Mouse (Mus musculus): ENCODE measurements around the gene Copz2. TPM values are rescaled to one million over a fixed set of nuclear protein-coding genes. Genes with fewer than 3 reads are reported as not detected.

Copz2 gene
- polyA plus RNA-seq, 1 experiment: 23.9 TPM

- no peak for TF ChIP-seq CTCF (IDR thresholded peaks at IDR 0.05; ENCODE audit: low read depth, low read length)
- no peak for TF ChIP-seq POLR2A (IDR thresholded peaks at IDR 0.05; ENCODE audit: insufficient read depth, low read length)
- no peak for TF ChIP-seq EP300 (IDR thresholded peaks at IDR 0.05; ENCODE audit: insufficient read depth, low read depth, low read length)
- H3K27me3 ChIP-seq (ENCODE audit: control insufficient read depth, insufficient read depth, low read length, poor library complexity, severe bottlenecking): no peaks in the 10 kb centered on the region
- no peaks in the 10 kb centered on the region for H3K4me1 ChIP-seq (ENCODE audit: control insufficient read depth, insufficient read depth, low read length)
- no peak overlapping the region for H3K4me3 ChIP-seq (ENCODE audit: low read depth, low read length)
- no peaks in the 10 kb centered on the region for H3K36me3 ChIP-seq (ENCODE audit: control insufficient read depth, insufficient read depth, low read length, poor library complexity, severe bottlenecking)
- H3K9me3 ChIP-seq (replicated peaks; ENCODE audit: control insufficient read depth, insufficient read depth, low read length, poor library complexity, severe bottlenecking): no peaks in the 10 kb centered on the region
- H3K9ac ChIP-seq (ENCODE audit: low read depth, poor library complexity, severe bottlenecking): no peak overlapping the region
- H3K27ac ChIP-seq (ENCODE audit: insufficient read depth, low read length): no peak overlapping the region
Measured at GRCm38 (mm10) chr11:96838341-96838740, 11.3 kb upstream of the Copz2 start.

- H3K9me3 ChIP-seq (replicated peaks; ENCODE audit: control insufficient read depth, insufficient read depth, low read length, poor library complexity, severe bottlenecking): no peaks in the 10 kb centered on the region
- no peak overlapping the region for H3K4me3 ChIP-seq (ENCODE audit: low read depth, low read length)
- H3K36me3 ChIP-seq (ENCODE audit: control insufficient read depth, insufficient read depth, low read length, poor library complexity, severe bottlenecking): no peaks in the 10 kb centered on the region
- TF ChIP-seq EP300 (IDR thresholded peaks at IDR 0.05; ENCODE audit: insufficient read depth, low read depth, low read length): no peak
- TF ChIP-seq POLR2A (IDR thresholded peaks at IDR 0.05; ENCODE audit: insufficient read depth, low read length): no peak
- no peak for TF ChIP-seq CTCF (IDR thresholded peaks at IDR 0.05; ENCODE audit: low read depth, low read length)
- H3K4me1 ChIP-seq (ENCODE audit: control insufficient read depth, insufficient read depth, low read length): no peaks in the 10 kb centered on the region
- H3K27ac ChIP-seq (ENCODE audit: insufficient read depth, low read length): no peak overlapping the region
- H3K27me3 ChIP-seq (ENCODE audit: control insufficient read depth, insufficient read depth, low read length, poor library complexity, severe bottlenecking): no peaks in the 10 kb centered on the region
- H3K9ac ChIP-seq (ENCODE audit: low read depth, poor library complexity, severe bottlenecking): no peak overlapping the region
Measured at GRCm38 (mm10) chr11:96839428-96839827, 10.2 kb upstream of the Copz2 start.

GRCm38 (mm10) chr11:96839877-96840276 lies 9.8 kb upstream of the Copz2 start:
- no peaks in the 10 kb centered on the region for H3K4me1 ChIP-seq (ENCODE audit: control insufficient read depth, insufficient read depth, low read length)
- H3K36me3 ChIP-seq (ENCODE audit: control insufficient read depth, insufficient read depth, low read length, poor library complexity, severe bottlenecking): no peaks in the 10 kb centered on the region
- no peak overlapping the region for H3K4me3 ChIP-seq (ENCODE audit: low read depth, low read length)
- no peaks in the 10 kb centered on the region for H3K27me3 ChIP-seq (ENCODE audit: control insufficient read depth, insufficient read depth, low read length, poor library complexity, severe bottlenecking)
- no peak for TF ChIP-seq CTCF (IDR thresholded peaks at IDR 0.05; ENCODE audit: low read depth, low read length)
- TF ChIP-seq POLR2A (IDR thresholded peaks at IDR 0.05; ENCODE audit: insufficient read depth, low read length): no peak
- no peak for TF ChIP-seq EP300 (IDR thresholded peaks at IDR 0.05; ENCODE audit: insufficient read depth, low read depth, low read length)
- H3K27ac ChIP-seq (ENCODE audit: insufficient read depth, low read length): no peak overlapping the region
- no peaks in the 10 kb centered on the region for H3K9me3 ChIP-seq (replicated peaks; ENCODE audit: control insufficient read depth, insufficient read depth, low read length, poor library complexity, severe bottlenecking)
- no peak overlapping the region for H3K9ac ChIP-seq (ENCODE audit: low read depth, poor library complexity, severe bottlenecking)

GRCm38 (mm10) chr11:96840290-96840689 lies 9.4 kb upstream of the Copz2 start:
- H3K9me3 ChIP-seq (replicated peaks; ENCODE audit: control insufficient read depth, insufficient read depth, low read length, poor library complexity, severe bottlenecking): no peaks in the 10 kb centered on the region
- no peak for TF ChIP-seq EP300 (IDR thresholded peaks at IDR 0.05; ENCODE audit: insufficient read depth, low read depth, low read length)
- H3K4me1 ChIP-seq (ENCODE audit: control insufficient read depth, insufficient read depth, low read length): no peaks in the 10 kb centered on the region
- no peak overlapping the region for H3K4me3 ChIP-seq (ENCODE audit: low read depth, low read length)
- H3K27me3 ChIP-seq (ENCODE audit: control insufficient read depth, insufficient read depth, low read length, poor library complexity, severe bottlenecking): no peaks in the 10 kb centered on the region
- H3K9ac ChIP-seq (ENCODE audit: low read depth, poor library complexity, severe bottlenecking): no peak overlapping the region
- no peaks in the 10 kb centered on the region for H3K36me3 ChIP-seq (ENCODE audit: control insufficient read depth, insufficient read depth, low read length, poor library complexity, severe bottlenecking)
- H3K27ac ChIP-seq (ENCODE audit: insufficient read depth, low read length): no peak overlapping the region

- H3K4me3 ChIP-seq (ENCODE audit: low read depth, low read length): no peak overlapping the region
- TF ChIP-seq POLR2A (IDR thresholded peaks at IDR 0.05; ENCODE audit: insufficient read depth, low read length) (no peak), CTCF (IDR thresholded peaks at IDR 0.05; ENCODE audit: low read depth, low read length) (no peak), EP300 (IDR thresholded peaks at IDR 0.05; ENCODE audit: insufficient read depth, low read depth, low read length) (no peak)
- no peaks in the 10 kb centered on the region for H3K36me3 ChIP-seq (ENCODE audit: control insufficient read depth, insufficient read depth, low read length, poor library complexity, severe bottlenecking)
- no peak overlapping the region for H3K27ac ChIP-seq (ENCODE audit: insufficient read depth, low read length)
- H3K4me1 ChIP-seq (ENCODE audit: control insufficient read depth, insufficient read depth, low read length): no peaks in the 10 kb centered on the region
- H3K9ac ChIP-seq (ENCODE audit: low read depth, poor library complexity, severe bottlenecking): no peak overlapping the region
- no peaks in the 10 kb centered on the region for H3K27me3 ChIP-seq (ENCODE audit: control insufficient read depth, insufficient read depth, low read length, poor library complexity, severe bottlenecking)
- no peaks in the 10 kb centered on the region for H3K9me3 ChIP-seq (replicated peaks; ENCODE audit: control insufficient read depth, insufficient read depth, low read length, poor library complexity, severe bottlenecking)
Measured at GRCm38 (mm10) chr11:96843627-96844026, 6.0 kb upstream of the Copz2 start.

GRCm38 (mm10) chr11:96847240-96847639 lies 2.4 kb upstream of the Copz2 start:
- Histone ChIP-seq H3K9ac (ENCODE audit: low read depth, poor library complexity, severe bottlenecking) (no peak overlapping the region), H3K27me3 (ENCODE audit: control insufficient read depth, insufficient read depth, low read length, poor library complexity, severe bottlenecking) (no peaks in the 10 kb centered on the region), H3K36me3 (ENCODE audit: control insufficient read depth, insufficient read depth, low read length, poor library complexity, severe bottlenecking) (no peaks in the 10 kb centered on the region), H3K4me3 (ENCODE audit: low read depth, low read length) (no peak overlapping the region), H3K27ac (ENCODE audit: insufficient read depth, low read length) (no peak overlapping the region), H3K9me3 (replicated peaks; ENCODE audit: control insufficient read depth, insufficient read depth, low read length, poor library complexity, severe bottlenecking) (no peaks in the 10 kb centered on the region), H3K4me1 (ENCODE audit: control insufficient read depth, insufficient read depth, low read length) (no peaks in the 10 kb centered on the region)
- TF ChIP-seq EP300 (IDR thresholded peaks at IDR 0.05; ENCODE audit: insufficient read depth, low read depth, low read length) (no peak), POLR2A (IDR thresholded peaks at IDR 0.05; ENCODE audit: insufficient read depth, low read length) (no peak), CTCF (IDR thresholded peaks at IDR 0.05; ENCODE audit: low read depth, low read length) (no peak)
